Mouse (Mus musculus) midbrain, embryonic 11.5 days (tissue): ENCODE measurements at regions not wholly inside any gene's neighbourhood (a gene's known extent, or its start where the extent isn't known, plus 50 kb on each side); places are given as distances from the start of the nearest gene placed in this dataset.

Source experiments
- ATAC-seq: fragments of 200-750 bp; cut with Nextera tagmentation; 2 replicates; pipeline ENCODE4 v1.8.0; 2017; ENCODE audit warnings: moderate TSS enrichment, moderate library complexity; ENCODE audit not compliant: low FRiP score
- DNase-seq: peaks from one replicate; pipeline ENCODE4 v3.0.0; 2015; ENCODE audit warnings: low spot score; ENCODE audit errors: missing footprints
- H3K27ac ChIP-seq: fragments of 300-500 bp; sonication (generic); 2 replicates; pipeline ENCODE4 v1.5.1; 2014; ENCODE audit warnings: low read depth, low read length
- H3K27me3 ChIP-seq: fragments of 300-500 bp; sonication (generic); 2 replicates; pipeline ENCODE4 v1.6.1; 2014; ENCODE audit warnings: mild to moderate bottlenecking, low read length, moderate library complexity, mixed read lengths; ENCODE audit not compliant: control insufficient read depth, insufficient read depth
- H3K36me3 ChIP-seq: fragments of 300-500 bp; sonication (generic); 2 replicates; pipeline ENCODE4 v1.6.1; 2014; ENCODE audit warnings: mild to moderate bottlenecking, low read length, moderate library complexity, mixed read lengths; ENCODE audit not compliant: control insufficient read depth, insufficient read depth
- H3K4me1 ChIP-seq: fragments of 300-500 bp; sonication (generic); 2 replicates; pipeline ENCODE4 v1.6.1; 2014; ENCODE audit warnings: low read length; ENCODE audit not compliant: control insufficient read depth, insufficient read depth
- H3K4me2 ChIP-seq: fragments of 300-500 bp; sonication (generic); 2 replicates; pipeline ENCODE4 v1.6.1; 2014; ENCODE audit warnings: mild to moderate bottlenecking, moderate library complexity
- H3K4me3 ChIP-seq: fragments of 300-500 bp; sonication (generic); 2 replicates; pipeline ENCODE4 v1.5.1; 2014; ENCODE audit warnings: low read depth, low read length
- H3K9ac ChIP-seq: fragments of 300-500 bp; sonication (generic); 2 replicates; pipeline ENCODE4 v1.6.1; 2014; ENCODE audit warnings: low read length
- H3K9me3 ChIP-seq: fragments of 300-500 bp; sonication (generic); 2 replicates; pipeline ENCODE4 v1.6.1; 2016; ENCODE audit warnings: low read length; ENCODE audit not compliant: control insufficient read depth
- WGBS: fragments of 180-500 bp; shearing (Covaris S2); extraction: QIAGEN DNeasy Blood & Tissue Kit; methylation state at CpG from one replicate; pipeline ENCODE4 v1.1.7; 2014; 5-methylcytosine and 5-hydroxymethylcytosine counted together

- no peaks in the 10 kb centered on the region for H3K9me3 ChIP-seq
- H3K36me3 ChIP-seq = no peaks in the 10 kb centered on the region
- peaks cover 61% of the 10 kb centered on the region for H3K4me1 ChIP-seq
- H3K9ac ChIP-seq = no peak overlapping the region
- no peak overlapping the region for H3K4me3 ChIP-seq
- no peaks in the 10 kb centered on the region for H3K27me3 ChIP-seq
- no peak overlapping the region for H3K27ac ChIP-seq
- no peak for DNase-seq
- WGBS = 85% methylated on average over 3 of the region's 3 CpGs
- no peak overlapping the region for H3K4me2 ChIP-seq
- no peak for ATAC-seq
Measured at GRCm38 (mm10) chr14:24766260-24766659, 279.3 kb downstream of the Rps24 start.

GRCm38 (mm10) chr14:24766690-24767089 lies 279.8 kb downstream of the Rps24 start:
- Histone ChIP-seq H3K9ac (no peak overlapping the region), H3K9me3 (no peaks in the 10 kb centered on the region), H3K4me2 (no peak overlapping the region), H3K27ac (no peak overlapping the region), H3K4me1 (peaks cover 60% of the 10 kb centered on the region), H3K4me3 (no peak overlapping the region), H3K27me3 (no peaks in the 10 kb centered on the region), H3K36me3 (no peaks in the 10 kb centered on the region)
- WGBS = 89% methylated on average over 2 of the region's 2 CpGs
- ATAC-seq (no peak), DNase-seq (peak; percentile 81)

GRCm38 (mm10) chr14:24767316-24767715 lies 280.4 kb downstream of the Rps24 start:
- DNase-seq (peak; percentile 60), ATAC-seq (no peak)
- no peak overlapping the region for H3K9ac ChIP-seq
- H3K27me3 ChIP-seq = no peaks in the 10 kb centered on the region
- H3K4me2 ChIP-seq = no peak overlapping the region
- WGBS = 79% methylated on average over 5 of the region's 5 CpGs
- no peak overlapping the region for H3K27ac ChIP-seq
- no peaks in the 10 kb centered on the region for H3K36me3 ChIP-seq
- peaks cover 63% of the 10 kb centered on the region for H3K4me1 ChIP-seq
- H3K9me3 ChIP-seq = no peaks in the 10 kb centered on the region
- no peak overlapping the region for H3K4me3 ChIP-seq

GRCm38 (mm10) chr14:24767964-24768363 lies 281.0 kb downstream of the Rps24 start:
- no peaks in the 10 kb centered on the region for H3K9me3 ChIP-seq
- ATAC-seq (no peak), DNase-seq (no peak)
- no peak overlapping the region for H3K9ac ChIP-seq
- no peak overlapping the region for H3K4me3 ChIP-seq
- no peaks in the 10 kb centered on the region for H3K36me3 ChIP-seq
- H3K27ac ChIP-seq = no peak overlapping the region
- no peaks in the 10 kb centered on the region for H3K27me3 ChIP-seq
- WGBS = 88% methylated on average over 5 of the region's 5 CpGs
- H3K4me2 ChIP-seq = no peak overlapping the region
- peaks cover 56% of the 10 kb centered on the region for H3K4me1 ChIP-seq

GRCm38 (mm10) chr14:24769451-24769850 lies 282.5 kb downstream of the Rps24 start:
- DNase-seq = peak; percentile 81
- H3K27me3 ChIP-seq = no peaks in the 10 kb centered on the region
- H3K4me1 ChIP-seq = peaks cover 49% of the 10 kb centered on the region
- no peak; the same call in 1 of the 2 replicates for ATAC-seq
- H3K27ac ChIP-seq = peak overlapping the region; percentile 88
- no peak overlapping the region for H3K4me3 ChIP-seq
- H3K4me2 ChIP-seq = no peak overlapping the region
- 54% methylated on average over 3 of the region's 3 CpGs for WGBS
- H3K36me3 ChIP-seq = no peaks in the 10 kb centered on the region
- no peak overlapping the region for H3K9ac ChIP-seq
- H3K9me3 ChIP-seq = no peaks in the 10 kb centered on the region

- Histone ChIP-seq H3K9me3 (no peaks in the 10 kb centered on the region), H3K4me3 (no peak overlapping the region), H3K4me2 (no peak overlapping the region; the same call in none of the 2 replicates), H3K9ac (peak overlapping the region; percentile 31; the same call in 1 of the 2 replicates), H3K27ac (peak overlapping the region; percentile 88), H3K4me1 (peaks cover 41% of the 10 kb centered on the region), H3K27me3 (no peaks in the 10 kb centered on the region), H3K36me3 (no peaks in the 10 kb centered on the region)
- ATAC-seq (peak; percentile 93), DNase-seq (peak; percentile 93)
- WGBS = 6% methylated on average over 11 of the region's 11 CpGs
Measured at GRCm38 (mm10) chr14:24770015-24770977, 283.4 kb downstream of the Rps24 start.

- Histone ChIP-seq H3K27ac (no peak overlapping the region; the same call in 1 of the 2 replicates), H3K9me3 (no peaks in the 10 kb centered on the region), H3K4me1 (peaks cover 31% of the 10 kb centered on the region), H3K4me3 (no peak overlapping the region), H3K27me3 (no peaks in the 10 kb centered on the region), H3K4me2 (no peak overlapping the region), H3K9ac (no peak overlapping the region), H3K36me3 (no peaks in the 10 kb centered on the region)
- ATAC-seq = no peak
- DNase-seq = no peak
- WGBS = 95% methylated on average over 1 of the region's 1 CpGs
Measured at GRCm38 (mm10) chr14:24771663-24772062, 284.7 kb downstream of the Rps24 start.

- H3K4me2 ChIP-seq = no peak overlapping the region
- no peaks in the 10 kb centered on the region for H3K27me3 ChIP-seq
- H3K27ac ChIP-seq = no peak overlapping the region
- peak; percentile 60 for DNase-seq
- H3K36me3 ChIP-seq = no peaks in the 10 kb centered on the region
- H3K4me3 ChIP-seq = no peak overlapping the region
- no peak overlapping the region for H3K9ac ChIP-seq
- ATAC-seq = no peak
- H3K9me3 ChIP-seq = no peaks in the 10 kb centered on the region
- 85% methylated on average over 4 of the region's 4 CpGs for WGBS
- peaks cover 31% of the 10 kb centered on the region for H3K4me1 ChIP-seq
Measured at GRCm38 (mm10) chr14:24772129-24772528, 285.2 kb downstream of the Rps24 start.
